ENCODE assay signal across 1 mouse cellular context in genomic region chr7:128432574-128432973, GRCm38 (mm10).
TF ChIP-seq lines count a peak whose summit lies in the region.

No protein-coding gene starts in this region.

TF ChIP-seq in myocyte, 11 proteins besides CTCF, POLR2A, EP300 and RAD21 (continued from another document):
- TF ChIP-seq POLR2AphosphoS2 (IDR thresholded peaks at IDR 0.05; ENCODE audit: insufficient read length, low read depth) (no peak), CEBPB (IDR thresholded peaks at IDR 0.05; ENCODE audit: insufficient read depth, poor library complexity, severe bottlenecking) (no peak), MYOG (IDR thresholded peaks at IDR 0.05; ENCODE audit: control insufficient read depth in 1 of 3, insufficient read depth in 1 of 3, insufficient read length in 2 of 3, low read depth in 2 of 3) (no peak), MYOD1 (IDR thresholded peaks at IDR 0.05; ENCODE audit: control insufficient read depth in 1 of 3, insufficient read length in 2 of 3, low read depth in 2 of 3) (no peak), MAX (IDR thresholded peaks at IDR 0.05; ENCODE audit: low read depth) (no peak), E2F4 (IDR thresholded peaks at IDR 0.05; ENCODE audit: insufficient read depth) (no peak)
